Mouse (Mus musculus): ENCODE measurements at regions not wholly inside any gene's neighbourhood (a gene's known extent, or its start where the extent isn't known, plus 50 kb on each side); places are given as distances from the start of the nearest gene placed in this dataset.
"Not testable (repeated sequence)": the region's sequence is repeated elsewhere in the genome, so short reads cannot be mapped to it uniquely, and the experiment has no call there.

GRCm38 (mm10) chr5:26725953-26726352 is 91.0 kb upstream of the Dpp6 start:
- H3K9ac ChIP-seq (ENCODE audit: low read depth, low read length): no peak overlapping the region
- H3K4me1 ChIP-seq (ENCODE audit: control insufficient read depth, insufficient read depth, low read length): no peaks in the 10 kb centered on the region
- no peak overlapping the region for H3K27ac ChIP-seq (replicated peaks; ENCODE audit: low read depth, low read length)
- no peak overlapping the region for H3K4me2 ChIP-seq (ENCODE audit: low read depth, low read length)
- 89% methylated on average over 3 of the region's 3 CpGs for WGBS
- ATAC-seq (ENCODE audit: low read depth) (no peak), DNase-seq (ENCODE audit: low spot score) (no peak)
- H3K36me3 ChIP-seq (ENCODE audit: control insufficient read depth, insufficient read depth, low read length): no peaks in the 10 kb centered on the region
- no peaks in the 10 kb centered on the region for H3K27me3 ChIP-seq (replicated peaks; ENCODE audit: control insufficient read depth, insufficient read depth, low read length)
- H3K4me3 ChIP-seq (ENCODE audit: low read depth, low read length): no peak overlapping the region
- H3K9me3 ChIP-seq (ENCODE audit: control insufficient read depth, low read length): no peaks in the 10 kb centered on the region

- not testable (repeated sequence) for H3K36me3 ChIP-seq (ENCODE audit: control insufficient read depth, insufficient read depth, low read length); H3K9me3 ChIP-seq (ENCODE audit: control insufficient read depth, low read length); H3K4me2 ChIP-seq (ENCODE audit: low read depth, low read length); H3K4me3 ChIP-seq (ENCODE audit: low read depth, low read length); H3K4me1 ChIP-seq (ENCODE audit: control insufficient read depth, insufficient read depth, low read length); ATAC-seq (ENCODE audit: low read depth); H3K27ac ChIP-seq (replicated peaks; ENCODE audit: low read depth, low read length); H3K9ac ChIP-seq (ENCODE audit: low read depth, low read length); H3K27me3 ChIP-seq (replicated peaks; ENCODE audit: control insufficient read depth, insufficient read depth, low read length); DNase-seq (ENCODE audit: low spot score)
- 81% methylated on average over 6 of the region's 6 CpGs for WGBS
Observed at GRCm38 (mm10) chr5:26751196-26751595, 65.8 kb upstream of the Dpp6 start.

GRCm38 (mm10) chr5:26751601-26752305 is 65.2 kb upstream of the Dpp6 start:
- H3K36me3 ChIP-seq (ENCODE audit: control insufficient read depth, insufficient read depth, low read length); H3K27me3 ChIP-seq (replicated peaks; ENCODE audit: control insufficient read depth, insufficient read depth, low read length); H3K27ac ChIP-seq (replicated peaks; ENCODE audit: low read depth, low read length); H3K4me1 ChIP-seq (ENCODE audit: control insufficient read depth, insufficient read depth, low read length); ATAC-seq (ENCODE audit: low read depth); H3K9me3 ChIP-seq (ENCODE audit: control insufficient read depth, low read length); H3K4me2 ChIP-seq (ENCODE audit: low read depth, low read length); H3K9ac ChIP-seq (ENCODE audit: low read depth, low read length); H3K4me3 ChIP-seq (ENCODE audit: low read depth, low read length); DNase-seq (ENCODE audit: low spot score): not testable (repeated sequence)
- WGBS: 82% methylated on average over 6 of the region's 6 CpGs

GRCm38 (mm10) chr5:26754129-26754528 is 62.9 kb upstream of the Dpp6 start:
- WGBS: 59% methylated on average over 7 of the region's 7 CpGs
- not testable (repeated sequence) for ATAC-seq (ENCODE audit: low read depth)
- peak; percentile 12 for DNase-seq (ENCODE audit: low spot score)

More at GRCm38 (mm10) chr5:26754129-26754528, 62.9 kb upstream of the Dpp6 start:
- H3K36me3 ChIP-seq (ENCODE audit: control insufficient read depth, insufficient read depth, low read length); H3K27me3 ChIP-seq (replicated peaks; ENCODE audit: control insufficient read depth, insufficient read depth, low read length); H3K4me2 ChIP-seq (ENCODE audit: low read depth, low read length); H3K4me1 ChIP-seq (ENCODE audit: control insufficient read depth, insufficient read depth, low read length); H3K4me3 ChIP-seq (ENCODE audit: low read depth, low read length); H3K9ac ChIP-seq (ENCODE audit: low read depth, low read length); H3K9me3 ChIP-seq (ENCODE audit: control insufficient read depth, low read length); H3K27ac ChIP-seq (replicated peaks; ENCODE audit: low read depth, low read length): not testable (repeated sequence)

Data from embryonic facial prominence, embryonic 14.5 days (tissue).